Mouse (Mus musculus) hindbrain, postnatal 0 days (tissue): ENCODE results near the gene Adipor2. TPM values are rescaled to one million over a fixed set of nuclear protein-coding genes. Genes with fewer than 3 reads are reported as not detected.
A peak's percentile ranks its signal among the peaks of the same experiment; 100 is the strongest.

Experiments used
- ATAC-seq: fragments of 200-750 bp; cut with Nextera tagmentation; 2 replicates; pipeline ENCODE4 v1.8.0; 2017; ENCODE audit warnings: mild to moderate bottlenecking, moderate TSS enrichment, moderate library complexity
- DNase-seq: peaks from one replicate; pipeline ENCODE4 v3.0.0-alpha.2; 2015; ENCODE audit warnings: low spot score
- H3K27ac ChIP-seq: fragments of 300-500 bp; sonication (generic); 2 replicates; pipeline ENCODE4 v1.5.1; 2014; ENCODE audit warnings: mild to moderate bottlenecking
- H3K27me3 ChIP-seq: fragments of 300-500 bp; sonication (generic); 2 replicates; pipeline ENCODE4 v1.6.1; 2014; ENCODE audit warnings: low read length, mixed read lengths; ENCODE audit not compliant: insufficient read depth
- H3K36me3 ChIP-seq: fragments of 300-500 bp; sonication (generic); 2 replicates; pipeline ENCODE4 v1.6.1; 2014; ENCODE audit warnings: low read length, mixed read lengths; ENCODE audit not compliant: insufficient read depth
- H3K4me1 ChIP-seq: fragments of 300-500 bp; sonication (generic); 2 replicates; pipeline ENCODE4 v1.6.1; 2014; ENCODE audit warnings: antibody characterized with exemption, low read length, mixed read lengths; ENCODE audit not compliant: insufficient read depth
- H3K4me2 ChIP-seq: fragments of 300-500 bp; sonication (generic); 2 replicates; pipeline ENCODE4 v1.6.1; 2014; ENCODE audit warnings: low read depth, mild to moderate bottlenecking, low read length, moderate library complexity, mixed read lengths
- H3K4me3 ChIP-seq: fragments of 300-500 bp; sonication (generic); 2 replicates; pipeline ENCODE4 v1.5.1; 2014; ENCODE audit warnings: low read length
- H3K9ac ChIP-seq: fragments of 300-500 bp; sonication (generic); replicated peaks from 2 replicates; pipeline ENCODE4 v1.6.1; 2014; ENCODE audit warnings: mild to moderate bottlenecking, low read length, moderate library complexity, mixed read lengths
- H3K9me3 ChIP-seq: fragments of 300-500 bp; sonication (generic); 2 replicates; pipeline ENCODE4 v1.6.1; 2016; ENCODE audit warnings: low read length, mixed read lengths
- CTCF ChIP-seq: IDR thresholded peaks from 2 replicates; pipeline ENCODE4 v1.5.1; 2016; ENCODE audit warnings: antibody characterized with exemption, control low read depth, low read depth
- WGBS: fragments of 180-500 bp; shearing (Covaris S2); extraction: QIAGEN DNeasy Blood & Tissue Kit; methylation state at CpG from one replicate; pipeline ENCODE4 v1.1.7; 2014; 5-methylcytosine and 5-hydroxymethylcytosine counted together
- polyA plus RNA-seq: library from polyadenylated mRNA; unstranded; fragments of >200 nt; fragmentation: Nextera tagmentation; extraction: Ambion mirVana; gene quantifications from 2 replicates; pipeline ENCODE4 v1.2.1, GENCODE M21; 2015
- total RNA-seq: library from RNA; depleted of rRNA; stranded (reverse); fragments of >200 nt; gene quantifications from 2 replicates; pipeline ENCODE4 v1.2.3, GENCODE M21; 2014

The Adipor2 gene
- total and polyA plus RNA-seq, 2 experiments from 2014 or later, result 30.8 to 41.8 TPM

DNA sequence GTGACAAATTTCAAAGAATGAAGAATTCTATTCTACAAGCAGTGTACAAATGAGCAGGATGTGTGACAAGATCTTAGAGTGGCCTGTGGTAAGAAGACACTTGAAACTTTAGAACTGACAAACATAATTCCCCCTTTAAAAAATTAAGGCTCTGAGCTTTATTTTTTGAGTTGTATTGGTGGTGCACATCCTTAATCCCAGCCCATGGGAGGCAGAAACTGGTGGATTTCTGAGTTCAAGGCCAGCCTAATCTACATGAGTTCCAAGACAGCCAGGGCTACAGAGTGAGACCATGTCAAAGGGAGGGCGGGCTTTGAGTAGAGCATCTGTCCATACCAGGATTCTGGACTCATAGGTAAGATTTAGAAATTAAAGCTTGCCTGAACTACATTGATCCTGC is 30.7 kb downstream of the Adipor2 start:
- WGBS, result 88% methylated on average over 1 of the region's 1 CpGs
- ATAC-seq, result no peak
- H3K4me2 ChIP-seq, result peak overlapping the region; percentile 78; the same call in 1 of the 2 replicates

DNA sequence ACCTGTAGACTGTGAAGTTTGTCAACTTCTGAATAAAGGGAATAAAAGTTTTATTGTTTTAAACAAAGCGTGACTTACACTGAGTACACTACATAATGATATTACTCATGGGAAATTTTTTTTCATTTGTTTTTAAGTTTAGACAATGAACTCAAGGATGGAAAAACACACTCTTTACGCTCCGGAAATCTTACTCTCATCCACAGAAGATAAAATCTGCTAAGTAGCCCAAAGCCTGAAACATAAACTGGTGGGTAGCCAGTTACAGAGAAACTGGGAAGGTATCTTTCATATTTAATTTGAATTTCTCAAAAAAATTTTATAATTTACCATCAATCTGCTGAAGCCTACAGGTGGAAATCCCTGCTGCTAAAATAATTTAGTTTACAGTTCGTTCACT is 31.1 kb downstream of the Adipor2 start:
- ATAC-seq (no peak), DNase-seq (no peak)
- Histone ChIP-seq H3K4me1 (peaks cover 13% of the 10 kb centered on the region), H3K9ac (no peak overlapping the region), H3K27ac (no peak overlapping the region), H3K27me3 (no peaks in the 10 kb centered on the region), H3K9me3 (no peaks in the 10 kb centered on the region), H3K36me3 (no peaks in the 10 kb centered on the region), H3K4me3 (no peak overlapping the region), H3K4me2 (no peak overlapping the region)
- no peak for TF ChIP-seq CTCF
- 87% methylated on average over 4 of the region's 4 CpGs for WGBS

More for the DNA sequence above, 30.7 kb downstream of the Adipor2 start:
- H3K9ac ChIP-seq, result no peak overlapping the region
- no peaks in the 10 kb centered on the region for H3K9me3 ChIP-seq
- peaks cover 13% of the 10 kb centered on the region for H3K4me1 ChIP-seq
- no peaks in the 10 kb centered on the region for H3K36me3 ChIP-seq
- 0 out of 2 replicates have a peak overlapping the region, but pooled peaks have one; percentile 84 for H3K4me3 ChIP-seq
- TF ChIP-seq CTCF, result no peak
- no peak for DNase-seq
- no peak overlapping the region for H3K27ac ChIP-seq
- H3K27me3 ChIP-seq, result no peaks in the 10 kb centered on the region

DNA sequence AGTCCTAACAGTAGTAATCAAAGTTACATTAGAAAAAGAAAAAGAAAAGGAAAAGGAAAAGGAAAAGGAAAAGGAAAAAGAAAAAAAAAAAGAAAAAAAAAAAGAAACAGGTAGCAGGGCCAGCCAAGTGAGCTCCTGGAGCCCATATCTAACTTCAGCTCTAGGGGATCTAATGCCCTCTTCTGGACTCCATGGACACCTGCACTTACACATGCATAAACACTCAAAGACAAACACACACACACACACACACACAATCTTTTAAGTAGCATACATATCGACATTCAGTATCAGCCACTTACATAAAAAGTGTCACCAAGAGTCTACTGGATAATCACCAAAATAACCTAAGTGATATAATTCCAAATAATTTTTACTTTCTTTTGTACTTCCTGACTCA is 31.8 kb downstream of the Adipor2 start:
- no peak overlapping the region for H3K4me3 ChIP-seq
- no peaks in the 10 kb centered on the region for H3K36me3 ChIP-seq
- no peak for DNase-seq
- no peak overlapping the region for H3K9ac ChIP-seq
- H3K27me3 ChIP-seq, result no peaks in the 10 kb centered on the region
- 100% methylated on average over 1 of the region's 1 CpGs for WGBS
- TF ChIP-seq CTCF, result no peak
- no peak overlapping the region for H3K27ac ChIP-seq
- peaks cover 13% of the 10 kb centered on the region for H3K4me1 ChIP-seq
- no peaks in the 10 kb centered on the region for H3K9me3 ChIP-seq
- no peak overlapping the region for H3K4me2 ChIP-seq
- no peak for ATAC-seq

- Histone ChIP-seq H3K4me3 (no peak overlapping the region), H3K36me3 (no peaks in the 10 kb centered on the region), H3K27ac (no peak overlapping the region), H3K9me3 (no peaks in the 10 kb centered on the region), H3K4me1 (no peaks in the 10 kb centered on the region), H3K9ac (no peak overlapping the region), H3K4me2 (no peak overlapping the region), H3K27me3 (no peaks in the 10 kb centered on the region)
- WGBS, result 81% methylated on average over 1 of the region's 1 CpGs
- TF ChIP-seq CTCF, result peak; percentile 13; the same call in 1 of the 2 replicates
- no peak for ATAC-seq
- no peak for DNase-seq
Observed at GRCm38 (mm10) chr6:119378631-119379030, 38.9 kb downstream of the Adipor2 start.

DNA sequence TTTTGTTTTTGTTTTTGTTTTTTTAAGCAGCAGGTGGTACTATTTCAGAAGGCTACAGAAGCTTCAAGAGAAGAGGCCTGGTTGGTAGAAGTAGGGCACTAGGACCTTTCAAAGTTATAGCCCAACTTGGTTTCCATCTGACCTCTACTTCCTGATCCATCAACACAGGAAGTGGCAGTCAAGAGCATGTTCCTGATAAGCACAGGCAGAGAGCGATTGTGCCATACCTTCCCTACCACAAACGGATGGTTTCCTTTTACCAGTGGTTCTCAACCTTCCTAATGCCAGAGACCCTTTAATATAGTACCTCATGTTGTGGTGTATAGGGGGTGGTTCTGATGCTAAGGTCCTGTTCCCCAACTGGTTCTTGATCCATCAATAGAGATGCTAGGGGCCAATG is 39.9 kb downstream of the Adipor2 start:
- H3K9me3 ChIP-seq, result no peaks in the 10 kb centered on the region
- ATAC-seq, result no peak
- H3K36me3 ChIP-seq, result no peaks in the 10 kb centered on the region
- H3K27me3 ChIP-seq, result no peaks in the 10 kb centered on the region
- H3K4me3 ChIP-seq, result no peak overlapping the region
- no peaks in the 10 kb centered on the region for H3K4me1 ChIP-seq
- TF ChIP-seq CTCF, result no peak
- DNase-seq, result no peak
- WGBS, result 87% methylated on average over 2 of the region's 2 CpGs
- H3K4me2 ChIP-seq, result no peak overlapping the region
- H3K9ac ChIP-seq, result no peak overlapping the region
- H3K27ac ChIP-seq, result no peak overlapping the region

DNA sequence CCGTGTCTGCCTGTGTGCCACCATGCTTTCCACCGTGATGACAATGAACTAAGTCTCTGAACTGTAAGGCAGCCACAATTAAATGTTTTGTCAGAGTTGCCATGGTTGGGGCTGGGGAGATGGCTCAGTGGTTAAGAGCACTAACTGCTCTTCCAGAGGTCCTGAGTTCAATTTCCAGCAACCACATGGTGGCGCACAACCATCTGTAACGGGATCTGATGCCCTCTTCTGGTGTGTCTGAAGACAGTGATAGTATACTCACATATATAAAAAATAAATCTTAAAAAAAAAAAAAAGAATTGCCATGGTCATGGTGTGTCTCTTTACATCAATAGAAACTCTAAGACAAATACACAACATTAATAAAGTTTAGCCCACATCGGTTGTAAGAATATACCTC is 42.5 kb downstream of the Adipor2 start:
- no peak overlapping the region for H3K4me2 ChIP-seq
- H3K9me3 ChIP-seq, result no peaks in the 10 kb centered on the region
- peak; percentile 20 for TF ChIP-seq CTCF
- no peak overlapping the region for H3K9ac ChIP-seq
- H3K36me3 ChIP-seq, result no peaks in the 10 kb centered on the region
- DNase-seq, result no peak
- WGBS, result 73% methylated on average over 5 of the region's 5 CpGs
- H3K27ac ChIP-seq, result no peak overlapping the region
- no peaks in the 10 kb centered on the region for H3K27me3 ChIP-seq
- ATAC-seq, result no peak
- H3K4me1 ChIP-seq, result no peaks in the 10 kb centered on the region
- no peak overlapping the region for H3K4me3 ChIP-seq

- H3K27me3 ChIP-seq, result no peaks in the 10 kb centered on the region
- H3K4me1 ChIP-seq, result no peaks in the 10 kb centered on the region
- 0 out of 2 replicates have a peak, but pooled peaks cover 5% of the 10 kb centered on the region for H3K36me3 ChIP-seq
- TF ChIP-seq CTCF, result no peak
- H3K9ac ChIP-seq, result no peak overlapping the region
- no peaks in the 10 kb centered on the region for H3K9me3 ChIP-seq
- no peak overlapping the region for H3K27ac ChIP-seq
- H3K4me2 ChIP-seq, result no peak overlapping the region
- ATAC-seq, result no peak
- no peak for DNase-seq
- H3K4me3 ChIP-seq, result no peak overlapping the region
Observed at GRCm38 (mm10) chr6:119373000-119373705, 44.4 kb downstream of the Adipor2 start.
